Mouse (Mus musculus) cerebellum, adult 2 months (tissue): Measurements from ENCODE around the gene Tmem63b.

Experiments
- CTCF ChIP-seq: fragments of 200-500 bp; IDR thresholded peaks from 2 replicates; pipeline ENCODE4 v1.5.1; 2011; ENCODE audit warnings: low read depth, mild to moderate bottlenecking, control low read depth, low read length, moderate library complexity, borderline replicate concordance; ENCODE audit not compliant: insufficient read depth
- POLR2A ChIP-seq: fragments of 200-500 bp; IDR thresholded peaks from 2 replicates; pipeline ENCODE4 v1.6.1; 2011; ENCODE audit warnings: low read length, control low read depth, borderline replicate concordance; ENCODE audit not compliant: insufficient read depth

- TF ChIP-seq CTCF, result no peak
- no peak for TF ChIP-seq POLR2A
Observed at GRCm38 (mm10) chr17:45727481-45727880, 40.8 kb upstream of the Tmem63b start.
